Mouse (Mus musculus) mammary gland, adult 2 months (tissue): ENCODE data around the gene Pf4. TPM values are rescaled to one million over a fixed set of nuclear protein-coding genes. Genes with fewer than 3 reads are reported as not detected.

ENCODE experiments used
- polyA plus RNA-seq: library from polyadenylated mRNA; depleted of rRNA; stranded (reverse); fragments of >200 nt; gene quantifications from 2 replicates; pipeline ENCODE4 v1.2.3, GENCODE M21; 2012; ENCODE audit warnings: low replicate concordance; rRNA removed

Pf4 gene
- polyA plus RNA-seq: 99.0 and 112 TPM in 2 replicates

DNA sequence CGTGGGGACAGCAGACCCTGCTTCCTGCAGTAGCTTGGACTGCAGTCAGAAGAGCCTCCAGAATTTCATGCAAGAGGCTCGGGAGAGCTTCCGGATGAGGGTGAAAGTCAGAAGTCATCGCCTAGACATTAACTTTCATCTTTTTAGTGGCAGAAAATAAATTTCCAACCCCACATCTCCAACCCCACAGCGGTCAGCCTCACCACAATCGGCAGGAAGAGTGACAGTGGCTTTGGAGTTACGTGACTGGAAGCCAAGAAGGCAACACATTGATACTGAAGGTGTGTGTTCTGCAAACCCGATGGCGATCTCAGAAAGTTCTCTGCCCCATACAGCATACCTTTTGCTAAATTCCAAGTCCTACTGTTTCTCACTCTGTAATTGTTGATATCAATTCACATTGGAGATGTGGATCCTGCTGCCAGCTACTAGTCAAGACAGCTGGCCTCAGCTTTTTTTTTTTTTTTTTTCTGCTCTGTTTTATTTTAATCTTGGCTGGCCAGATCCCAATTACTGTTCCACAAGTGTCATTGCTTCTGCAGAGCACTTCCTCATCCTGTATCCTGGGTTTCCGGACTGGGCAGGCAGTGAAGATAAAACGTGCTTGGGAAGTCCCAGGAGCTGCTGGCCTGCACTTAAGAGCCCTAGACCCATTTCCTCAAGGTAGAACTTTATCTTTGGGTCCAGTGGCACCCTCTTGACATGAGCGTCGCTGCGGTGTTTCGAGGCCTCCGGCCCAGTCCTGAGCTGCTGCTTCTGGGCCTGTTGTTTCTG is at the start of gene Pf4:
Pf4 (plus strand) TSS at position 556 of the 774 bp plus-strand sequence.

GRCm38 (mm10) chr5:90759077-90760065 is 12.9 kb upstream of the Pf4 start, which contains the start of gene Cxcl5:
Gene Cxcl5 (plus strand): TSS chr5:90759360.

DNA sequence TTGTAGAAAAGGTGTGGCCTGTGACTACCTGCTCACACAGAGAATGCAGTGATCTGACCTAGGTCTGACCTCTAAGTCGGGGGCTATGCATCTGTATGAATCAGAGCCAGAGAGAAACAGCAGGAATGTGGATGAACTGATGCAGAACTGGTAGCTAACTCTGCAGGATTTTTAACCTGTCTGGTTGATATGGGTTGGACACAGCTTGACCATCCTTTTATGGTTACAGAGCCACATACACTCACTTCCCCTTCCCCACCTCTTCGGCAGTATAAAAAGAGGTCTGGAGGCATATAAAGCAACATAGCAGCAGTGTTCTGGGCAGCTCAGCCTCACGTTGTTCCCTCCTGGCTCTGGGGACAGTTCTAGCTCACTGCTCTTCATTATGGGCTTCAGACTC is 4.0 kb upstream of the Pf4 start, which contains the start of gene Ppbp:
Ppbp (plus strand) TSS at position 301 of the 400 bp plus-strand sequence.

GRCm38 (mm10) chr5:90785659-90786588 is 13.7 kb downstream of the Pf4 start, which contains the start of gene Cxcl3:
Gene Cxcl3 (plus strand): TSS chr5:90786103.

GRCm38 (mm10) chr5:90794195-90794625 is 22.0 kb downstream of the Pf4 start, which contains the start of gene Cxcl15:
Gene Cxcl15 (plus strand): TSS chr5:90794534.

Other genes starting within 250 kb of the Pf4 start
- 0.10 TPM in 1 of 2 replicates, not detected in the other for gene 5830473C10Rik, start 211.3 kb upstream of the Pf4 start, polyA plus RNA-seq
- 3.3 and 5.8 TPM in 2 replicates for gene Rassf6, start 131.8 kb upstream of the Pf4 start, polyA plus RNA-seq
- 0.11 and 0.18 TPM in 2 replicates for gene Cxcl5, start 13.1 kb upstream of the Pf4 start, polyA plus RNA-seq
- gene Ppbp, start 3.9 kb upstream of the Pf4 start, polyA plus RNA-seq: 0.96 and 1.8 TPM in 2 replicates
- not detected in 2 replicates for gene Cxcl3, start 13.7 kb downstream of the Pf4 start, polyA plus RNA-seq
- 2.2 and 6.9 TPM in 2 replicates for gene Cxcl15, start 22.1 kb downstream of the Pf4 start, polyA plus RNA-seq
- 4.5 and 6.4 TPM in 2 replicates for gene Cxcl1, start 118.8 kb downstream of the Pf4 start, polyA plus RNA-seq
- 0.69 and 1.6 TPM in 2 replicates for gene Cxcl2, start 131.4 kb downstream of the Pf4 start, polyA plus RNA-seq
- gene Mthfd2l, start 158.7 kb downstream of the Pf4 start, polyA plus RNA-seq: 20.2 and 59.8 TPM in 2 replicates